Mouse (Mus musculus): ENCODE measurements around the gene Snx1. TPM values are rescaled to one million over a fixed set of nuclear protein-coding genes. Genes with fewer than 3 reads are reported as not detected.
A peak's percentile ranks its signal among the peaks of the same experiment; 100 is the strongest.

Gene Snx1
- polyA plus RNA-seq, 1 experiment from 2014 or later = 73.6 TPM

GRCm38 (mm10) chr9:66059583-66060307 is 66.6 kb downstream of the Snx1 start, which contains the start of gene Ppib:
Ppib (plus strand) TSS chr9:66060222.
- Histone ChIP-seq H3K27me3 (ENCODE audit: control insufficient read depth, insufficient read depth, low read length) (no peaks in the 10 kb centered on the region), H3K36me3 (ENCODE audit: control insufficient read depth, insufficient read depth) (peaks cover 25% of the 10 kb centered on the region), H3K4me1 (ENCODE audit: control insufficient read depth, insufficient read depth, low read length) (peaks cover 21% of the 10 kb centered on the region), H3K27ac (ENCODE audit: low read length) (peak within 1 kb of the TSS; percentile 80), H3K4me3 (ENCODE audit: low read length) (peak within 1 kb of the TSS; percentile 95), H3K9ac (ENCODE audit: low read length) (peak within 1 kb of the TSS; percentile 93), H3K4me2 (ENCODE audit: low read depth, low read length) (peak within 1 kb of the TSS; percentile 84), H3K9me3 (replicated peaks; ENCODE audit: control insufficient read depth, low read length) (no peaks in the 10 kb centered on the region)
- peak; percentile 99 for ATAC-seq (replicated peaks; ENCODE audit: extremely low read depth, insufficient read depth, low FRiP score)
- 1% methylated on average over 51 of the region's 51 CpGs for WGBS

GRCm38 (mm10) chr9:66053620-66054019 is 72.8 kb downstream of the Snx1 start:
- WGBS = 30% methylated on average over 1 of the region's 1 CpGs

GRCm38 (mm10) chr9:66052731-66053130 is 73.7 kb downstream of the Snx1 start:
- Histone ChIP-seq H3K9me3 (replicated peaks; ENCODE audit: control insufficient read depth, low read length) (no peaks in the 10 kb centered on the region; the same call in 1 of the 2 replicates), H3K4me1 (ENCODE audit: control insufficient read depth, insufficient read depth, low read length) (no peaks in the 10 kb centered on the region), H3K27ac (ENCODE audit: low read length) (no peak overlapping the region), H3K4me2 (ENCODE audit: low read depth, low read length) (no peak overlapping the region), H3K9ac (ENCODE audit: low read length) (no peak overlapping the region), H3K27me3 (ENCODE audit: control insufficient read depth, insufficient read depth, low read length) (no peaks in the 10 kb centered on the region), H3K36me3 (ENCODE audit: control insufficient read depth, insufficient read depth) (no peaks in the 10 kb centered on the region; the same call in 1 of the 2 replicates), H3K4me3 (ENCODE audit: low read length) (no peak overlapping the region)
- no peak for ATAC-seq (replicated peaks; ENCODE audit: extremely low read depth, insufficient read depth, low FRiP score)
- 74% methylated on average over 1 of the region's 1 CpGs for WGBS

More at GRCm38 (mm10) chr9:66053620-66054019, 72.8 kb downstream of the Snx1 start:
- no peak overlapping the region for H3K4me3 ChIP-seq (ENCODE audit: low read length)
- H3K4me2 ChIP-seq (ENCODE audit: low read depth, low read length) = no peak overlapping the region
- no peak overlapping the region for H3K27ac ChIP-seq (ENCODE audit: low read length)
- no peaks in the 10 kb centered on the region for H3K27me3 ChIP-seq (ENCODE audit: control insufficient read depth, insufficient read depth, low read length)
- H3K9me3 ChIP-seq (replicated peaks; ENCODE audit: control insufficient read depth, low read length) = no peaks in the 10 kb centered on the region; the same call in 1 of the 2 replicates
- no peak overlapping the region for H3K9ac ChIP-seq (ENCODE audit: low read length)
- no peak for ATAC-seq (replicated peaks; ENCODE audit: extremely low read depth, insufficient read depth, low FRiP score)
- no peaks in the 10 kb centered on the region for H3K4me1 ChIP-seq (ENCODE audit: control insufficient read depth, insufficient read depth, low read length)
- H3K36me3 ChIP-seq (ENCODE audit: control insufficient read depth, insufficient read depth) = no peaks in the 10 kb centered on the region; the same call in 1 of the 2 replicates

GRCm38 (mm10) chr9:66051493-66051892 is 74.9 kb downstream of the Snx1 start:
- H3K4me1 ChIP-seq (ENCODE audit: control insufficient read depth, insufficient read depth, low read length) = no peaks in the 10 kb centered on the region
- no peak overlapping the region for H3K4me3 ChIP-seq (ENCODE audit: low read length)
- no peaks in the 10 kb centered on the region for H3K27me3 ChIP-seq (ENCODE audit: control insufficient read depth, insufficient read depth, low read length)
- no peak for ATAC-seq (replicated peaks; ENCODE audit: extremely low read depth, insufficient read depth, low FRiP score)
- 57% methylated on average over 4 of the region's 4 CpGs for WGBS
- no peaks in the 10 kb centered on the region; the same call in 1 of the 2 replicates for H3K9me3 ChIP-seq (replicated peaks; ENCODE audit: control insufficient read depth, low read length)
- no peak overlapping the region for H3K27ac ChIP-seq (ENCODE audit: low read length)
- H3K36me3 ChIP-seq (ENCODE audit: control insufficient read depth, insufficient read depth) = no peaks in the 10 kb centered on the region; the same call in 1 of the 2 replicates
- H3K9ac ChIP-seq (ENCODE audit: low read length) = no peak overlapping the region
- no peak overlapping the region for H3K4me2 ChIP-seq (ENCODE audit: low read depth, low read length)

- Histone ChIP-seq H3K27ac (ENCODE audit: low read length) (no peak overlapping the region), H3K27me3 (ENCODE audit: control insufficient read depth, insufficient read depth, low read length) (no peaks in the 10 kb centered on the region), H3K4me2 (ENCODE audit: low read depth, low read length) (no peak overlapping the region), H3K36me3 (ENCODE audit: control insufficient read depth, insufficient read depth) (no peaks in the 10 kb centered on the region; the same call in 1 of the 2 replicates), H3K9me3 (replicated peaks; ENCODE audit: control insufficient read depth, low read length) (no peaks in the 10 kb centered on the region; the same call in 1 of the 2 replicates), H3K4me1 (ENCODE audit: control insufficient read depth, insufficient read depth, low read length) (no peaks in the 10 kb centered on the region), H3K4me3 (ENCODE audit: low read length) (no peak overlapping the region), H3K9ac (ENCODE audit: low read length) (no peak overlapping the region)
- no peak for ATAC-seq (replicated peaks; ENCODE audit: extremely low read depth, insufficient read depth, low FRiP score)
- WGBS = 60% methylated on average over 6 of the region's 6 CpGs
Measured at GRCm38 (mm10) chr9:66049931-66050601, 76.3 kb downstream of the Snx1 start.

GRCm38 (mm10) chr9:66043241-66043640 is 83.1 kb downstream of the Snx1 start:
- no peak overlapping the region for H3K27ac ChIP-seq (ENCODE audit: low read length)
- no peaks in the 10 kb centered on the region for H3K27me3 ChIP-seq (ENCODE audit: control insufficient read depth, insufficient read depth, low read length)
- H3K4me1 ChIP-seq (ENCODE audit: control insufficient read depth, insufficient read depth, low read length) = no peaks in the 10 kb centered on the region
- no peaks in the 10 kb centered on the region for H3K9me3 ChIP-seq (replicated peaks; ENCODE audit: control insufficient read depth, low read length)
- ATAC-seq (replicated peaks; ENCODE audit: extremely low read depth, insufficient read depth, low FRiP score) = no peak
- no peak overlapping the region for H3K4me2 ChIP-seq (ENCODE audit: low read depth, low read length)
- WGBS = 94% methylated on average over 3 of the region's 3 CpGs
- H3K9ac ChIP-seq (ENCODE audit: low read length) = no peak overlapping the region
- H3K4me3 ChIP-seq (ENCODE audit: low read length) = no peak overlapping the region
- peaks cover 9% of the 10 kb centered on the region; the same call in 1 of the 2 replicates for H3K36me3 ChIP-seq (ENCODE audit: control insufficient read depth, insufficient read depth)

- H3K4me3 ChIP-seq (ENCODE audit: low read length) = no peak overlapping the region
- no peaks in the 10 kb centered on the region for H3K9me3 ChIP-seq (replicated peaks; ENCODE audit: control insufficient read depth, low read length)
- no peak overlapping the region for H3K4me2 ChIP-seq (ENCODE audit: low read depth, low read length)
- no peaks in the 10 kb centered on the region for H3K4me1 ChIP-seq (ENCODE audit: control insufficient read depth, insufficient read depth, low read length)
- ATAC-seq (replicated peaks; ENCODE audit: extremely low read depth, insufficient read depth, low FRiP score) = no peak
- WGBS = 61% methylated on average over 4 of the region's 4 CpGs
- no peak overlapping the region for H3K9ac ChIP-seq (ENCODE audit: low read length)
- H3K27ac ChIP-seq (ENCODE audit: low read length) = no peak overlapping the region
- H3K27me3 ChIP-seq (ENCODE audit: control insufficient read depth, insufficient read depth, low read length) = no peaks in the 10 kb centered on the region
- peaks cover 11% of the 10 kb centered on the region; the same call in 1 of the 2 replicates for H3K36me3 ChIP-seq (ENCODE audit: control insufficient read depth, insufficient read depth)
Measured at GRCm38 (mm10) chr9:66042331-66042730, 84.1 kb downstream of the Snx1 start.

- ATAC-seq (replicated peaks; ENCODE audit: extremely low read depth, insufficient read depth, low FRiP score) = no peak
- Histone ChIP-seq H3K27ac (ENCODE audit: low read length) (no peak overlapping the region), H3K9ac (ENCODE audit: low read length) (no peak overlapping the region), H3K4me2 (ENCODE audit: low read depth, low read length) (no peak overlapping the region), H3K27me3 (ENCODE audit: control insufficient read depth, insufficient read depth, low read length) (no peaks in the 10 kb centered on the region), H3K4me3 (ENCODE audit: low read length) (no peak overlapping the region), H3K36me3 (ENCODE audit: control insufficient read depth, insufficient read depth) (peaks cover 11% of the 10 kb centered on the region; the same call in 1 of the 2 replicates), H3K9me3 (replicated peaks; ENCODE audit: control insufficient read depth, low read length) (no peaks in the 10 kb centered on the region), H3K4me1 (ENCODE audit: control insufficient read depth, insufficient read depth, low read length) (no peaks in the 10 kb centered on the region)
- WGBS = 79% methylated on average over 3 of the region's 3 CpGs
Measured at GRCm38 (mm10) chr9:66040801-66041200, 85.6 kb downstream of the Snx1 start.

GRCm38 (mm10) chr9:66039290-66039689 is 87.1 kb downstream of the Snx1 start:
- peaks cover 13% of the 10 kb centered on the region; the same call in 1 of the 2 replicates for H3K36me3 ChIP-seq (ENCODE audit: control insufficient read depth, insufficient read depth)
- H3K27ac ChIP-seq (ENCODE audit: low read length) = no peak overlapping the region
- H3K4me2 ChIP-seq (ENCODE audit: low read depth, low read length) = no peak overlapping the region
- no peaks in the 10 kb centered on the region for H3K9me3 ChIP-seq (replicated peaks; ENCODE audit: control insufficient read depth, low read length)
- H3K9ac ChIP-seq (ENCODE audit: low read length) = no peak overlapping the region
- 83% methylated on average over 4 of the region's 4 CpGs for WGBS
- ATAC-seq (replicated peaks; ENCODE audit: extremely low read depth, insufficient read depth, low FRiP score) = no peak
- H3K27me3 ChIP-seq (ENCODE audit: control insufficient read depth, insufficient read depth, low read length) = no peaks in the 10 kb centered on the region
- no peaks in the 10 kb centered on the region for H3K4me1 ChIP-seq (ENCODE audit: control insufficient read depth, insufficient read depth, low read length)
- no peak overlapping the region for H3K4me3 ChIP-seq (ENCODE audit: low read length)
